Mouse (Mus musculus) MEL (cell line): ENCODE results near the gene Tulp1. TPM values are rescaled to one million over a fixed set of nuclear protein-coding genes. Genes with fewer than 3 reads are reported as not detected.

Experiments
- DNase-seq: peaks from one replicate; pipeline ENCODE4 v3.0.0; 2011; ENCODE audit warnings: low read depth, low spot score
- H3K27ac ChIP-seq: 2 replicates; pipeline ENCODE4 v1.5.1; 2012; ENCODE audit warnings: low read depth, mild to moderate bottlenecking, control low read depth, low read length, moderate library complexity; ENCODE audit not compliant: control insufficient read depth
- H3K27me3 ChIP-seq, 2 experiments: fragments of 150-350 bp in 1 of 2; sonication (generic) in 1 of 2; 2 replicates each; pipeline ENCODE4 v1.6.1; 2012; ENCODE audit warnings: low read length in 2 of 2, mild to moderate bottlenecking in 2 of 2, improper control_type of control experiment in 1 of 2, moderate library complexity in 1 of 2; ENCODE audit not compliant: insufficient read depth in 2 of 2, control insufficient read depth in 1 of 2
- H3K36me3 ChIP-seq, 2 experiments: 2 replicates each; pipeline ENCODE4 v1.6.1; 2012 to 2014; ENCODE audit warnings: low read length in 2 of 2, improper control_type of control experiment in 1 of 2, inconsistent platforms in 1 of 2, mild to moderate bottlenecking in 1 of 2; ENCODE audit not compliant: insufficient read depth in 2 of 2, control insufficient read depth in 1 of 2
- H3K4me1 ChIP-seq, 2 experiments: fragments of 150-350 bp in 1 of 2; sonication (generic) in 1 of 2; 2 replicates each; pipeline ENCODE4 v1.6.1; 2012; ENCODE audit warnings: low read length in 2 of 2, improper control_type of control experiment in 1 of 2, mild to moderate bottlenecking in 1 of 2; ENCODE audit not compliant: insufficient read depth in 2 of 2, control insufficient read depth in 1 of 2
- H3K4me3 ChIP-seq, 2 experiments: fragments of 150-350 bp in 1 of 2; sonication (generic) in 1 of 2; 2 replicates each; pipeline ENCODE4 v1.5.1; 2012; ENCODE audit warnings: low read depth in 2 of 2, low read length in 2 of 2, mild to moderate bottlenecking in 2 of 2, moderate library complexity in 2 of 2, control low read depth in 1 of 2, improper control_type of control experiment in 1 of 2; ENCODE audit not compliant: control insufficient read depth in 1 of 2, insufficient read depth in 1 of 2
- H3K79me2 ChIP-seq: 2 replicates; pipeline ENCODE4 v1.6.1; 2012; ENCODE audit warnings: mild to moderate bottlenecking, low read length, moderate library complexity; ENCODE audit not compliant: control insufficient read depth, poor library complexity, insufficient read depth
- H3K9ac ChIP-seq: 2 replicates; pipeline ENCODE4 v1.6.1; 2012; ENCODE audit warnings: low read depth, mild to moderate bottlenecking, control low read depth, low read length, moderate library complexity; ENCODE audit not compliant: control insufficient read depth, poor library complexity, severe bottlenecking
- H3K9me3 ChIP-seq: fragments of 150-350 bp; sonication (generic); replicated peaks from 2 replicates; pipeline ENCODE4 v1.6.1; 2012; ENCODE audit warnings: mild to moderate bottlenecking, low read length, improper control_type of control experiment, moderate library complexity; ENCODE audit not compliant: insufficient read depth
- CHD1 ChIP-seq: IDR thresholded peaks from 2 replicates; pipeline ENCODE4 v1.6.1; 2012; ENCODE audit warnings: low read depth, mild to moderate bottlenecking, inconsistent platforms, low read length, improper control_type of control experiment
- CHD2 ChIP-seq: IDR thresholded peaks from 2 replicates; pipeline ENCODE4 v1.6.1; 2011; ENCODE audit warnings: low read length, improper control_type of control experiment
- CTCF ChIP-seq, 3 experiments: IDR thresholded peaks in 2 of 3; conservative IDR thresholded peaks in 1 of 3; 2 replicates each; pipeline ENCODE4 v1.5.1; 2011 to 2012; ENCODE audit warnings: low read length in 3 of 3, low read depth in 2 of 3, mild to moderate bottlenecking in 2 of 3, improper control_type of control experiment in 1 of 3, inconsistent platforms in 1 of 3, mixed read lengths in 1 of 3, moderate library complexity in 1 of 3; ENCODE audit not compliant: control insufficient read depth in 1 of 3, insufficient read depth in 1 of 3, poor library complexity in 1 of 3, severe bottlenecking in 1 of 3
- E2F4 ChIP-seq: IDR thresholded peaks from 2 replicates; pipeline ENCODE4 v1.6.1; 2011; ENCODE audit warnings: low read depth, low read length, improper control_type of control experiment, borderline replicate concordance
- ELF1 ChIP-seq: IDR thresholded peaks from 2 replicates; pipeline ENCODE4 v1.6.1; 2014; ENCODE audit warnings: low read depth, mild to moderate bottlenecking, inconsistent platforms, low read length, improper control_type of control experiment, moderate library complexity
- EP300 ChIP-seq, 2 experiments: IDR thresholded peaks; 2 replicates each; pipeline ENCODE4 v1.6.1; 2011; ENCODE audit warnings: improper control_type of control experiment in 2 of 2, low read length in 2 of 2, low read depth in 1 of 2, mild to moderate bottlenecking in 1 of 2
- ETS1 ChIP-seq: IDR thresholded peaks from 2 replicates; pipeline ENCODE4 v1.6.1; 2012; ENCODE audit warnings: low read depth, mild to moderate bottlenecking, inconsistent platforms, low read length, improper control_type of control experiment, moderate library complexity
- GABPA ChIP-seq: IDR thresholded peaks from 2 replicates; pipeline ENCODE4 v1.6.1; 2012; ENCODE audit warnings: low read depth, mild to moderate bottlenecking, inconsistent platforms, low read length, improper control_type of control experiment, moderate library complexity
- JUND ChIP-seq: IDR thresholded peaks from 2 replicates; pipeline ENCODE4 v1.6.1; 2011; ENCODE audit warnings: low read depth, mild to moderate bottlenecking, improper control_type of control experiment, low read length
- KAT2A ChIP-seq: conservative IDR thresholded peaks from 2 replicates; pipeline ENCODE4 v1.6.1; 2012; ENCODE audit warnings: low read depth, low read length, improper control_type of control experiment, inconsistent platforms
- MAFK ChIP-seq: IDR thresholded peaks from 2 replicates; pipeline ENCODE4 v1.6.1; 2011; ENCODE audit warnings: low read depth, mild to moderate bottlenecking, low read length, improper control_type of control experiment, borderline replicate concordance
- MAZ ChIP-seq: IDR thresholded peaks from 2 replicates; pipeline ENCODE4 v1.6.1; 2012; ENCODE audit warnings: low read depth, mild to moderate bottlenecking, inconsistent platforms, low read length, improper control_type of control experiment
- MXI1 ChIP-seq: IDR thresholded peaks from 2 replicates; pipeline ENCODE4 v1.6.1; 2011; ENCODE audit warnings: mild to moderate bottlenecking, low read depth, low read length, improper control_type of control experiment
- NELFE ChIP-seq: IDR thresholded peaks from 2 replicates; pipeline ENCODE4 v1.6.1; 2011; ENCODE audit warnings: low read depth, low read length, improper control_type of control experiment
- POLR2A ChIP-seq, 2 experiments: IDR thresholded peaks; 2 replicates each; pipeline ENCODE4 v1.6.1; 2011 to 2012; ENCODE audit warnings: low read length in 2 of 2, mild to moderate bottlenecking in 2 of 2, control low read depth in 1 of 2, improper control_type of control experiment in 1 of 2, low read depth in 1 of 2, moderate library complexity in 1 of 2; ENCODE audit not compliant: control insufficient read depth in 1 of 2, insufficient read depth in 1 of 2, poor library complexity in 1 of 2
- POLR2AphosphoS5 ChIP-seq: IDR thresholded peaks from 2 replicates; pipeline ENCODE4 v1.6.1; 2012; ENCODE audit warnings: low read depth, borderline replicate concordance, mild to moderate bottlenecking, inconsistent platforms, low read length, moderate library complexity, mixed read lengths
- RAD21 ChIP-seq: IDR thresholded peaks from 2 replicates; pipeline ENCODE4 v1.6.1; 2011; ENCODE audit warnings: mild to moderate bottlenecking, low read depth, low read length, improper control_type of control experiment
- SIN3A ChIP-seq: IDR thresholded peaks from 2 replicates; pipeline ENCODE4 v1.6.1; 2012; ENCODE audit warnings: low read length, improper control_type of control experiment, inconsistent platforms
- SMC3 ChIP-seq: IDR thresholded peaks from 2 replicates; pipeline ENCODE4 v1.6.1; 2011; ENCODE audit warnings: low read depth, low read length, improper control_type of control experiment
- UBTF ChIP-seq: IDR thresholded peaks from 2 replicates; pipeline ENCODE4 v1.6.1; 2012; ENCODE audit warnings: low read depth, mild to moderate bottlenecking, inconsistent platforms, low read length, improper control_type of control experiment, moderate library complexity, borderline replicate concordance; ENCODE audit not compliant: insufficient read depth
- USF1 ChIP-seq: IDR thresholded peaks from 2 replicates; pipeline ENCODE4 v1.6.1; 2014; ENCODE audit warnings: low read depth, mild to moderate bottlenecking, inconsistent platforms, low read length, improper control_type of control experiment, moderate library complexity
- ZC3H11A ChIP-seq: IDR thresholded peaks from 2 replicates; pipeline ENCODE4 v1.6.1; 2012; ENCODE audit warnings: low read depth, mild to moderate bottlenecking, inconsistent platforms, low read length, improper control_type of control experiment
- ZKSCAN1 ChIP-seq: IDR thresholded peaks from 2 replicates; pipeline ENCODE4 v1.6.1; 2012; ENCODE audit warnings: low read depth, mild to moderate bottlenecking, inconsistent platforms, low read length, improper control_type of control experiment, moderate library complexity
- ZNF384 ChIP-seq: IDR thresholded peaks from 2 replicates; pipeline ENCODE4 v1.6.1; 2012; ENCODE audit warnings: low read depth, mild to moderate bottlenecking, inconsistent platforms, low read length, improper control_type of control experiment
- polyA plus RNA-seq, 2 experiments: library from polyadenylated mRNA; stranded (reverse) in 1 of 2; unstranded in 1 of 2; fragments of >175 nt in 1 of 2; fragments of >200 nt in 1 of 2; gene quantifications; 2 replicates each; pipeline versions ENCODE4 v1.2.1 to v1.2.4; 2012; ENCODE audit warnings: low replicate concordance in 2 of 2, low read depth in 1 of 2; ENCODE audit not compliant: insufficient read length in 2 of 2, insufficient read depth in 1 of 2, missing spikeins in 1 of 2
- total RNA-seq: library from RNA; depleted of rRNA; stranded (reverse); fragments of 300-350 nt; gene quantifications from 2 replicates; pipeline ENCODE4 v1.2.3, GENCODE M21; 2012

Gene Tulp1
- total and polyA plus RNA-seq, 3 experiments, result 0.23 to 2.4 TPM; not detected in 1

- H3K9me3 ChIP-seq, result no peaks in the 10 kb centered on the region
- no peak for DNase-seq
- H3K4me1 ChIP-seq, result no peaks in the 10 kb centered on the region; a peak in 2 of 4 replicates
- H3K9ac ChIP-seq, result peak overlapping the region; percentile 69
- no peaks in the 10 kb centered on the region; the same call in 1 of the 2 replicates for H3K79me2 ChIP-seq
- H3K27me3 ChIP-seq, result no peaks in the 10 kb centered on the region; a peak in 1 of 4 replicates
- H3K4me3 ChIP-seq, result peak overlapping the region; percentile 72 to 100
- H3K36me3 ChIP-seq, result no peaks in the 10 kb centered on the region
- no peak overlapping the region for H3K27ac ChIP-seq
- TF ChIP-seq CHD2 (no peak), POLR2AphosphoS5 (no peak), ZKSCAN1 (no peak), MAFK (no peak), E2F4 (no peak), UBTF (no peak), SMC3 (no peak), NELFE (no peak), JUND (no peak), RAD21 (no peak), SIN3A (no peak), EP300 (IDR thresholded peaks at IDR 0.05; ENCODE audit: low read depth in 1 of 2, low read length in 2 of 2) (no peak), ELF1 (no peak), CHD1 (no peak), ZC3H11A (no peak), ETS1 (no peak), KAT2A (no peak), GABPA (no peak), ZNF384 (no peak), MAZ (no peak)
These were observed 13.6 kb downstream of the Tulp1 start for GRCm38 (mm10) chr17:28351353-28351890.

- no peak within 1 kb of the TSS for H3K27ac ChIP-seq
- H3K27me3 ChIP-seq, result no peaks in the 10 kb centered on the region; a peak in 1 of 4 replicates
- peak; percentile 11; the same call in 1 of the 2 replicates for TF ChIP-seq MXI1
- TF ChIP-seq USF1, result no peak
- TF ChIP-seq CTCF (IDR thresholded peaks at IDR 0.05 in 2 of 3, conservative IDR thresholded peaks at IDR 0.05 in 1 of 3; ENCODE audit: control insufficient read depth in 1 of 3, insufficient read depth in 1 of 3, low read depth in 2 of 3, low read length in 3 of 3, poor library complexity in 1 of 3, severe bottlenecking in 1 of 3), result peak in 1 of 3 experiments; percentile 59; a peak in 3 of 6 replicates
- peak in 1 of 2 experiments; percentile 37; a peak in 1 of 4 replicates for TF ChIP-seq POLR2A (IDR thresholded peaks at IDR 0.05; ENCODE audit: control insufficient read depth in 1 of 2, insufficient read depth in 1 of 2, low read depth in 1 of 2, low read length in 2 of 2, poor library complexity in 1 of 2)
- H3K79me2 ChIP-seq, result no peaks in the 10 kb centered on the region; the same call in 1 of the 2 replicates
- peak within 1 kb of the TSS; percentile 72 to 100 for H3K4me3 ChIP-seq
- H3K4me1 ChIP-seq, result no peaks in the 10 kb centered on the region; a peak in 2 of 4 replicates
- DNase-seq, result peak; percentile 78
- peak within 1 kb of the TSS; percentile 69 for H3K9ac ChIP-seq
- no peaks in the 10 kb centered on the region for H3K9me3 ChIP-seq
- no peaks in the 10 kb centered on the region for H3K36me3 ChIP-seq
These were observed 14.3 kb downstream of the Tulp1 start, which contains the start of gene Tead3 for GRCm38 (mm10) chr17:28350466-28351352. TSS of gene Tead3 (minus strand) at chr17:28350817.
